Mouse (Mus musculus): ENCODE results near the gene Pdp2.

DNA sequence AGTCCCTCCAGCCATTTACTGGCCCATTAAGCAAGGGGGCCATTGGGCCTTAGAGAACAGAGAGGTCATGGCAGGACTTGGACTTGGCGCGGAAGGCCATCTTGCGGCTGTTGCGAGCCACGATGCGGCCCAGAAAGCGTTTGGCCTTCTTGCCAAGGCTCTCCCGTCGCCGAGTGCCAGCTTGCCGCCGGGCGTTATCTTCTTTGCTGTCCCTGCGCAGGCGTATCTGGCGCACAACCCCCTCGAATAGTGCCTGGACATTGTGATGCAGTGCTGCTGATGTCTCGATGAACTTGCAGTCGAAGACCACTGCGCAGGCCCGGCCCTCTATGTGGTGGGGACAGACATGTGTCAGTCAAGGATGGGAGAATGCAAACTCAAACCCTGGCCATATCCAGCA lies 37.2 kb downstream of the Pdp2 start:
- TF ChIP-seq CTCF (IDR thresholded peaks at IDR 0.05; ENCODE audit: control insufficient read depth, insufficient read depth, insufficient read length) (no peak), USF1 (IDR thresholded peaks at IDR 0.05; ENCODE audit: low read depth) (no peak), MYOG (IDR thresholded peaks at IDR 0.05; ENCODE audit: control insufficient read depth, extremely low read depth, insufficient read length) (no peak), MAX (IDR thresholded peaks at IDR 0.05) (no peak), CEBPB (IDR thresholded peaks at IDR 0.05; ENCODE audit: low read depth) (no peak)

Data from C2C12 (cell line).